Mouse (Mus musculus) erythroblast, embryonic 14.5 days (primary cell): ENCODE measurements around the gene 4930447C04Rik. TPM values are rescaled to one million over a fixed set of nuclear protein-coding genes. Genes with fewer than 3 reads are reported as not detected.
A peak's percentile ranks its signal among the peaks of the same experiment; 100 is the strongest.

Experiments
- H3K27me3 ChIP-seq: 2 replicates; pipeline ENCODE4 v1.6.1; 2012; ENCODE audit warnings: inconsistent platforms; ENCODE audit not compliant: control insufficient read depth
- H3K36me3 ChIP-seq: 2 replicates; pipeline ENCODE4 v1.6.1; 2012; ENCODE audit warnings: mild to moderate bottlenecking, inconsistent platforms; ENCODE audit not compliant: control insufficient read depth
- H3K4me1 ChIP-seq: 2 replicates; pipeline ENCODE4 v1.6.1; 2012; ENCODE audit warnings: inconsistent platforms; ENCODE audit not compliant: control insufficient read depth
- H3K4me3 ChIP-seq: replicated peaks from 2 replicates; pipeline ENCODE3; 2012; ENCODE audit warnings: moderate library complexity, mild to moderate bottlenecking, inconsistent platforms
- H3K9me3 ChIP-seq: 2 replicates; pipeline ENCODE4 v1.6.1; 2012; ENCODE audit warnings: low read length, inconsistent platforms, mixed read lengths; ENCODE audit not compliant: control insufficient read depth
- GATA1 ChIP-seq: IDR thresholded peaks from 2 replicates; pipeline ENCODE4 v1.6.1; 2012; ENCODE audit warnings: low read length, inconsistent platforms, mixed read lengths
- TAL1 ChIP-seq: IDR thresholded peaks from 3 replicates; pipeline ENCODE4 v1.6.1; 2012; ENCODE audit warnings: low read length, inconsistent platforms, mixed read lengths
- polyA plus RNA-seq: library from polyadenylated mRNA; stranded (reverse); fragments of >175 nt; gene quantifications from 2 replicates; pipeline ENCODE4 v1.2.3, GENCODE M21; 2012

Gene 4930447C04Rik
- polyA plus RNA-seq, 1 experiment, result not detected

DNA sequence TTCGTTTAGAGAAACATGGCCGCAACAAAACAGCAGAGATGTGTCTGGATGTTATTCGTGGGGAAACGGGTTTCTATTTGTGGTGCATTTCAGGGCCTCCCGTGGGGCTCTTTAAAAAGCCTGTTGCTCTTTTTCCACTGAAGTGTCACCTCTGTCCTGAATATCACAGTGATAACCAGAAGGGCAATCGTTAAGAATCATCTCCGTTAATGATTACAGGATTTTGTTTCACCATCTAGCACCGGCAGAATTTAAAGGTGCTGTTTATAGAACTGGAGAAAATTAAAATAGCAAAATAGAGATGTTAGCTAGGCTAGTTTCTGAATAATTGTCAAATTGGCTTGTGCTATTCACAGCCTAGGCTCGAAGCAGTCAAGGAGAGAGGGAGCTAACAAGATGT, 90.4 kb downstream of the 4930447C04Rik start:
- TF ChIP-seq TAL1 (no peak), GATA1 (no peak)
- Histone ChIP-seq H3K4me3 (no peak overlapping the region), H3K4me1 (no peaks in the 10 kb centered on the region), H3K9me3 (no peaks in the 10 kb centered on the region), H3K36me3 (no peaks in the 10 kb centered on the region), H3K27me3 (peaks cover 47% of the 10 kb centered on the region)

DNA sequence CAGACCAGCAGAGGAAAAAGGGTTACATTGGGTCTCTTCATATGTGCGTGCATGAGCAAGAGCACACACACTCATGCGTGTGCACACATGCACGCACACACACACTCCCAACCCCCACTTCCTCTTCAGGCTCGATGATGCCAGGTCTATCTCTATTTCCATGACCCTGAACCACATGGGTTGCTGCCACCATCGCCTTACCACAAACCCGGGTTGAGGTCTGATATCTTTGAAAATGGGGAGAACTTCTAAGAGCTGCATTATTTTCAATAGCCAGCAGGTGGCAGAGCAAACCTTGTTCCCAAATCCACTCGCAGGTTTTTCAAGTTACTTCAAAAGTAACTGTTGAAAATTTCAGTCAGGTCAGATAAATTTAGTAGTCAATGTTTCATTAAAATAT, 92.8 kb downstream of the 4930447C04Rik start:
- Histone ChIP-seq H3K9me3 (no peaks in the 10 kb centered on the region), H3K4me1 (peaks cover 6% of the 10 kb centered on the region), H3K4me3 (no peak overlapping the region), H3K36me3 (no peaks in the 10 kb centered on the region), H3K27me3 (peaks cover 23% of the 10 kb centered on the region)
- no peak for TF ChIP-seq TAL1

DNA sequence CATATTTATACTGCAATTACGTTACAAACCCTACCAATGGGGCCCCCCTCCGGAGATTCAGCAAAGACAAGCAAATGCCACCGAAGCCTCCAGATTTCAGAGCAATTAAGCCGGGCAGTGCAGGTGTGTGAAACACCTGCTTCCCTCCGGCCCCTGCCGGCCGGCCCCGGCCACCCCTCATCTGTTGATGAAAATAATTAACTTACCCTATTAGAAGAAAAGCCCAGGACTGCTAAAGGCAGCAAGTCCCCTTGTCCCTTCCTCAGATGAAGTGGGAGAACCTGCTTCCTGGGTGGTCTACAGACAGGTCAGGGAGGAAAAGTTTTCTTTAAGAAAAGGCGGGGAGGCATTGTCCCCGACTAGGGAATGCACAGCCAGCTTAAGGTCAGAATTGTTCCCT, 94.6 kb downstream of the 4930447C04Rik start:
- Histone ChIP-seq H3K4me3 (no peak overlapping the region), H3K36me3 (no peaks in the 10 kb centered on the region), H3K9me3 (peaks cover 6% of the 10 kb centered on the region), H3K4me1 (peaks cover 6% of the 10 kb centered on the region), H3K27me3 (peaks cover 20% of the 10 kb centered on the region)
- no peak for TF ChIP-seq TAL1
- no peak for TF ChIP-seq GATA1

DNA sequence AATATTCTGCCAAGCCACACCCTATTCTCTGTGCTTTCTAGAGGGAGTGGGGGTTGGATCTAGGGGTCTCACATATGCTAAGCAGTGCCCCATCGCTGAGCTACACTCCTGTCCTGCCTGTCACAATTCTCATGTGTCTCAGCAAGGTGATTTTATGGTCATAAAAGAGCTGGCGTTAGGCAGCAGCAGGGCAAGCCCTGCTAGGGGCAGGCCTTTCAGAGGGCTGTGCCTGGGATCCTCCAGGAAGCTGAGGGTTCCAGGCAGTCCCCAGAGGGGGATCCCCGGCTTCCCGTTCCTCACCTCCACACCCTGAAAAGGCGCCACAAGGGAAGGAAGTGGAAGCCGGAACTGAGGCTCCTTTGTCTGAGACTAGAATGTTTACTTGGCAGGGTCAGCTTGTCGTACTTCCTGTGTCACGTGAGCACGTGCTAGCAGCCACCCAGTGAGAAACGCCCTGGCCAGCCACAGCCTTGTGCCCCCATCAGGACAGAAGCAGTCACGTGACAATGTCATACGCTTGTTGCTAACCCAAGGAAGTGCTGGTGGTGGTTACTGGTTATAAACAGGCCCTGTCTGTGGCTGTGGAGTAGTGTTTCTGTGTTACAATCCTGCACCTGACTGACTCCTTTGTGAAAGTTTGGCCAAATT, 96.5 kb downstream of the 4930447C04Rik start:
- Histone ChIP-seq H3K4me3 (peak overlapping the region; percentile 13), H3K4me1 (peaks cover 6% of the 10 kb centered on the region), H3K36me3 (no peaks in the 10 kb centered on the region), H3K27me3 (peaks cover 18% of the 10 kb centered on the region), H3K9me3 (peaks cover 9% of the 10 kb centered on the region)
- no peak for TF ChIP-seq GATA1
- no peak for TF ChIP-seq TAL1

DNA sequence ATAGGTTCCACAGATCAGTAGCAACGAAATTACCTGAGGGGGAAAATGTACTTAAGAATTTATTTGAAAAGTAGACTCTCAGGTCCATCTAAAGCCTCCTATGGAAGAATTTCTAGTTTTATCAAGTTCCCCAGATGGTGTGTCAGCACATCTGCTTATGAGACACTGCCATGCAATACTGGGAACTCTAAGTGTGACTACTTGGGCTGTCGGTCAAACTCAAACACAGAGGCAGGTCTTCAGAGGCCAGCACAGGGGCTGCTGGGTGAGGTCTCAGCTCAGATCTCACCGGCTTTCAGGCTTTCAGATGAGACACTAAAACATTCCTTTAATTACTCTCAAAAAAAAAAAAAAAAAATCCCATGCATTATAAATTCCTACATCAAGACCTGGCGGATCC, 97.0 kb downstream of the 4930447C04Rik start:
- Histone ChIP-seq H3K4me3 (no peak overlapping the region), H3K4me1 (peaks cover 6% of the 10 kb centered on the region), H3K9me3 (peaks cover 9% of the 10 kb centered on the region), H3K27me3 (peaks cover 17% of the 10 kb centered on the region), H3K36me3 (no peaks in the 10 kb centered on the region)
- no peak for TF ChIP-seq TAL1
- TF ChIP-seq GATA1, result no peak

DNA sequence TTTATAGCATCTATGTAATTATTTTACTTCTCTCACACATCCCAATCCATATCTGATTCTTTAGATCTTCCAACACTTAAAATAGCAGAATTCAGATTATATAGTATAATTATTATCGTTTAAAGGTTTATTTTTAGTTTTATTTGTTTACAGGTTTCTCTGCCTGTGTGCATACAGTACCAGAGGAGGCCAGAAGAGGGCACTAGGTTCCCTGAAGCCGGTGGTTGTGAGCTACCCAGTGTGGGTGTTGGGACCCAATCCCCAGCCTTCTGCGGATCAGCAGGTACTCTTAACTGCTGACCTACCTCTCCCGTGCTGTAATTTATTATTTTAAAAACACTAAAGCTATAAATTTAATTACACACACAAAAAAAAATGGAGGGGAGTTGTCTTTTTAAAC, 97.4 kb downstream of the 4930447C04Rik start:
- peaks cover 9% of the 10 kb centered on the region for H3K9me3 ChIP-seq
- H3K36me3 ChIP-seq, result no peaks in the 10 kb centered on the region
- peaks cover 13% of the 10 kb centered on the region for H3K27me3 ChIP-seq
- H3K4me3 ChIP-seq, result no peak overlapping the region
- H3K4me1 ChIP-seq, result peaks cover 6% of the 10 kb centered on the region
- TF ChIP-seq GATA1 (no peak), TAL1 (no peak)

DNA sequence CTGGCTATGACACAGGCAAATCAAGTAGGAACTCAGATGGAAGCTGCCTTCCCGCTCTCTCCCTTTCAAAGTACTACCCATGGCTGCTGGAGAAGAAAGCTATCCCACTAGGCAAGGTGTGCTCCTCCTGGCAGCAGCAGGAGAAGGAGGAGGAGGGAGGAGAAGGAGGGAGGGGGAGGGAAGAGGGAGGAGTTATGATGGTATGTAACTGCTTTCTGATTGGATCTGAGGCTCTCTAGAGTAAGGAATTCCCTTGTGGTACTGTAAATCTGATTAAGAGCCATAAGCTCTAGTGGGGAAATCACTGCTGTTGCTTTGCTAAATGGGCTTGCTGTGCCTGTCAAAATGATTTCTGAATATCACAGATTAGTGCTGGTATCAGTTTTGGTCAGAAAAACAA, 99.1 kb downstream of the 4930447C04Rik start:
- Histone ChIP-seq H3K36me3 (no peaks in the 10 kb centered on the region), H3K9me3 (peaks cover 9% of the 10 kb centered on the region), H3K27me3 (peaks cover 6% of the 10 kb centered on the region; the same call in 1 of the 2 replicates), H3K4me3 (no peak overlapping the region), H3K4me1 (peaks cover 6% of the 10 kb centered on the region)
- TF ChIP-seq GATA1 (no peak), TAL1 (no peak)

DNA sequence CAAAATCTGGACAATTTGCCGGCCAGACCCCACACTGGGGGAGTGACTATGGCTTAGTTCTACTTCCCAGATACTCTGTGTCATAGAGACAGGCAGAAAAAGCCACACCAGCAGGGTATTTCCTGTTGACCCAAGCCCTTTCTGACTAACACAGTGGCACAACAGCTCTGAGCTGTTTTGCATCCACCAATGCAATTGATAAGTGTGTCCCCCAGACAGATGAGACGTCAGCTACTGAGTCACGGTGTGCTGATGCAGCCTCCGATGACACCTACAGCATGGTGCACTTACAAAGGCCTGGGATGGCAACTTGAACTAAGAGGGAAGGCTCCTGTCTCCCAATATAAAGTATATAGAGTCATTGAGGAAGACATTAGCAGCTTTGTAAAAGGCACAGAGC, 103.3 kb downstream of the 4930447C04Rik start:
- peaks cover 9% of the 10 kb centered on the region for H3K9me3 ChIP-seq
- H3K4me1 ChIP-seq, result no peaks in the 10 kb centered on the region
- H3K36me3 ChIP-seq, result no peaks in the 10 kb centered on the region
- TF ChIP-seq TAL1, result no peak
- TF ChIP-seq GATA1, result no peak
- H3K4me3 ChIP-seq, result no peak overlapping the region
- peaks cover 9% of the 10 kb centered on the region for H3K27me3 ChIP-seq

DNA sequence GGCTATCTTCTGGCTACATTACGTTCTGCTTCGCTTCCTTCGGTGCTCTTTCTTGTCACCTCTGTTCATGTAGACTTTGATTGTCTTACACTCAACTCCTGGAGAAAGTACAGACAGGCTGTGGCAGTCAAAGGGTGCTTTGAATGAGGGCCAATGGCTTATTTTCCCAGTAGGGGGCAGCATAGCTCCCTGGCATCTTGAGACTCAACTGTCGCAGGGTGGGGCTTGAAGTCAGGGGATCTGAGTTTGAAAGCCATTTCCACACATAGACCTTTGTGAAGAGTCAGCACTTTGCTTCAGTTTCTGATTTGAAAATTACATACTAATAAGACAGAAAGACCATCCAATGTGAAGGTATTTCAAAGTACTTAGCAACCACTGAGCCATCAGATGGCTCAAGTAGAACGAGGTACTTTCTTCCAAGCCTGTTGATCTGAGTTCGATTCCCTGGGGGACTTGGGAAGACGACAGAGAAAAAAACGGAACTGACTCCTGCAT, 105.0 kb downstream of the 4930447C04Rik start:
- TF ChIP-seq TAL1, result no peak
- no peak for TF ChIP-seq GATA1
- Histone ChIP-seq H3K4me3 (no peak overlapping the region), H3K4me1 (no peaks in the 10 kb centered on the region; the same call in 1 of the 2 replicates), H3K9me3 (0 out of 2 replicates have a peak, but pooled peaks cover 2% of the 10 kb centered on the region), H3K27me3 (peaks cover 26% of the 10 kb centered on the region), H3K36me3 (no peaks in the 10 kb centered on the region)
